Mouse (Mus musculus): ENCODE measurements around the gene Tfb1m.

DNA sequence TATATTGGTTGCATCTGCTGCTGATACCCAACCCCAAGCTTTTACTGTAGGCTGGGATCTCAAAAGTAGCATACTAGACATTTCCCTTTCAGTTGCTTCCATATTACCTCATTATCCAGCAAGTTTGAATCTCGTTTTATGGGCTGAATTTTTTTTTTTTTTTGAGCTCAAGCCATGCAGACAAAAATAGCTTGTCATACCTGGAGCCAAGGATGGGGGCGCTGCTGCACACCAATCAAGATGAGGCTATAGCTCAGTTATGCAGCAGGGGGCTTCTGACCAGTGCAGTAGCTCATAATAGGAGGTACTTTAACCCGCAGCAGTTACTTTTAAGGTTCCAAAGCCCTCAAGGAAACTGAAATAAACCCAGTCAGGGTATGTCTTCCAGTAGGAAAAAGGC lies 59.5 kb downstream of the Tfb1m start:
- TF ChIP-seq CTCF (IDR thresholded peaks at IDR 0.05; ENCODE audit: borderline replicate concordance, insufficient read depth, low read length) (peak; percentile 21; the same call in 1 of the 2 replicates), POLR2A (IDR thresholded peaks at IDR 0.05; ENCODE audit: low read depth, low read length) (no peak)

Measured in embryonic fibroblast, embryonic 13.5 days (primary cell).